ENCODE assay signal across 11 mouse cellular contexts in genomic region chr16:18423915-18424265, GRCm38 (mm10). TPM values are rescaled to one million over a fixed set of nuclear protein-coding genes. Genes with fewer than 3 reads are reported as not detected.
DNase-seq lines count a peak whose midpoint lies in the region; ATAC-seq and TF ChIP-seq lines count a peak whose summit lies in the region.
"Had no signal": no experiment of that assay in that cellular context is flagged by ENCODE, and none has a peak within 500 bp of the region (broad histone marks: within the 10 kb centered on the region; RNA-seq: fewer than 3 reads in every experiment).

No protein-coding gene starts in this region.

- ATAC-seq in kidney, embryonic 16.5 days (ENCODE audit: low FRiP score, low TSS enrichment), result no peak
- ATAC-seq in limb, embryonic 14.5 days (ENCODE audit: low FRiP score, low read depth), result no peak
- ATAC-seq: inflammation-experienced regulatory T-cells, adult 6 months had no signal

- peaks cover 35% of the 10 kb centered on the region for H3K4me1 ChIP-seq in kidney, embryonic 16.5 days (ENCODE audit: insufficient read depth, low read length)
- peaks cover 3% of the 10 kb centered on the region for H3K4me1 ChIP-seq in bone marrow, adult 2 months (ENCODE audit: control insufficient read depth, insufficient read depth, low read length)
- peaks cover 28% of the 10 kb centered on the region for H3K4me1 ChIP-seq in limb, embryonic 14.5 days (ENCODE audit: control insufficient read depth, insufficient read depth, low read length)

- peak; percentile 87 for DNase-seq in heart, adult 11 months
- DNase-seq in heart, postnatal 4 days, result no peak
- DNase-seq in kidney, postnatal 25 days, result no peak
- DNase-seq in limb, embryonic 14.5 days (ENCODE audit: low spot score), result no peak
- no peak for DNase-seq in thymus, postnatal 14 days
- no peak for DNase-seq in urinary bladder, postnatal 36 days (ENCODE audit: low spot score in 2 of 2)
- DNase-seq: B cell, adult 2 months; retina, postnatal 1 day had no signal

- H3K36me3 ChIP-seq in kidney, embryonic 16.5 days (ENCODE audit: insufficient read depth, low read length), result peaks cover 5% of the 10 kb centered on the region
- H3K36me3 ChIP-seq in limb, embryonic 14.5 days (ENCODE audit: control insufficient read depth, insufficient read depth, low read length), result peaks cover 22% of the 10 kb centered on the region

- no peaks in the 10 kb centered on the region for H3K27me3 ChIP-seq in kidney, embryonic 16.5 days (ENCODE audit: insufficient read depth, low read length)
- no peaks in the 10 kb centered on the region for H3K27me3 ChIP-seq in limb, embryonic 14.5 days (ENCODE audit: control insufficient read depth, insufficient read depth, low read length)

- no peaks in the 10 kb centered on the region for H3K9me3 ChIP-seq in kidney, embryonic 16.5 days (ENCODE audit: low read length)
- H3K9me3 ChIP-seq in limb, embryonic 14.5 days (ENCODE audit: control insufficient read depth, low read length), result no peaks in the 10 kb centered on the region

- H3K4me3 ChIP-seq in kidney, embryonic 16.5 days (ENCODE audit: low read length), result no peak overlapping the region
- no peak overlapping the region for H3K4me3 ChIP-seq in bone marrow, adult 2 months (replicated peaks; ENCODE audit: control insufficient read depth, low read depth, low read length)
- no peak overlapping the region for H3K4me3 ChIP-seq in limb, embryonic 14.5 days (replicated peaks; ENCODE audit: low read length)

- no peak overlapping the region; the same call in 1 of the 2 replicates for H3K9ac ChIP-seq in kidney, embryonic 16.5 days (replicated peaks; ENCODE audit: low read length)
- H3K9ac ChIP-seq in limb, embryonic 14.5 days (ENCODE audit: low read depth, low read length, severe bottlenecking), result 0 out of 2 replicates have a peak overlapping the region, but pooled peaks have one; percentile 16

- WGBS in kidney, embryonic 16.5 days, result 82% methylated on average over 5 of the region's 5 CpGs
- WGBS in bone marrow, adult 2 months, result 80% methylated on average over 5 of the region's 5 CpGs
- WGBS in limb, embryonic 14.5 days, result 69% methylated on average over 5 of the region's 5 CpGs

- no peak for TF ChIP-seq CTCF in bone marrow, adult 2 months (IDR thresholded peaks at IDR 0.05; ENCODE audit: control insufficient read depth, insufficient read depth, low read length)

- H3K27ac ChIP-seq in kidney, embryonic 16.5 days (ENCODE audit: low read length), result peak overlapping the region; percentile 63
- H3K27ac ChIP-seq in bone marrow, adult 2 months (ENCODE audit: control insufficient read depth, insufficient read depth, low read depth, low read length, poor library complexity), result 0 out of 2 replicates have a peak overlapping the region, but pooled peaks have one; percentile 11
- H3K27ac ChIP-seq in limb, embryonic 14.5 days (replicated peaks; ENCODE audit: low read depth, low read length), result peak overlapping the region; percentile 9

- H3K4me2 ChIP-seq in kidney, embryonic 16.5 days (replicated peaks; ENCODE audit: low read depth, low read length), result no peak overlapping the region; the same call in 1 of the 2 replicates
- peak overlapping the region; percentile 4; the same call in 1 of the 2 replicates for H3K4me2 ChIP-seq in limb, embryonic 14.5 days (replicated peaks; ENCODE audit: low read depth, low read length, severe bottlenecking)

- TF ChIP-seq POLR2A in bone marrow, adult 2 months (IDR thresholded peaks at IDR 0.05; ENCODE audit: borderline replicate concordance, control insufficient read depth, low read depth, low read length), result no peak
- TF ChIP-seq POLR2A in limb, embryonic 14.5 days (IDR thresholded peaks at IDR 0.05; ENCODE audit: borderline replicate concordance, extremely low read depth, insufficient read depth, insufficient read length), result no peak

RNA-seq across cellular contexts. Expression of gene Txnrd2, which starts 2.3 kb away (rescaled TPM):
- 10 to 100 TPM; 26.7 to 29.0 TPM for total RNA-seq in heart, postnatal 4 days (2021)
- 33.7 and 35.2 TPM in 2 replicates for polyA plus RNA-seq in kidney, embryonic 16.5 days (2015; fragmentation: Nextera tagmentation; extraction: Ambion mirVana)
- 66.6 and 86.0 TPM in 2 replicates for polyA plus RNA-seq in bone marrow, adult 2 months (2011; ENCODE audit: insufficient read depth, insufficient read length, low replicate concordance, missing spikeins)
- 13.4 and 14.1 TPM in 2 replicates for polyA plus RNA-seq in limb, embryonic 14.5 days (2012; rRNA removed)
- polyA plus RNA-seq in limb, embryonic 14.5 days (2014; fragmentation: Nextera tagmentation; extraction: Ambion mirVana), result 13.6 and 18.4 TPM in 2 replicates

RNA-seq across cellular contexts. Expression of gene Comt, which starts 2.8 kb away (rescaled TPM):
- total RNA-seq in heart, postnatal 4 days (2021), result 100 to 1,000 TPM; 116 to 122 TPM
- 119 and 127 TPM in 2 replicates for polyA plus RNA-seq in kidney, embryonic 16.5 days (2015; fragmentation: Nextera tagmentation; extraction: Ambion mirVana)
- polyA plus RNA-seq in bone marrow, adult 2 months (2011; ENCODE audit: insufficient read depth, insufficient read length, low replicate concordance, missing spikeins), result 40.6 and 53.8 TPM in 2 replicates
- polyA plus RNA-seq in limb, embryonic 14.5 days (2012; rRNA removed), result 84.5 and 110 TPM in 2 replicates
- polyA plus RNA-seq in limb, embryonic 14.5 days (2014; fragmentation: Nextera tagmentation; extraction: Ambion mirVana), result 82.4 and 92.3 TPM in 2 replicates

Comparison
In these comparisons a context has a peak if more than half of its experiments do, and no peak if none do; other contexts are left out.
1. H3K27ac ChIP-seq: peak in every context shown above with its lines; median percentile 63 in kidney, embryonic 16.5 days; 11 in bone marrow, adult 2 months; 9 in limb, embryonic 14.5 days.